Mouse (Mus musculus) intestine, embryonic 14.5 days (tissue): ENCODE data around the gene Rnf10. TPM values are rescaled to one million over a fixed set of nuclear protein-coding genes. Genes with fewer than 3 reads are reported as not detected.
A peak's percentile ranks its signal among the peaks of the same experiment; 100 is the strongest.

ENCODE experiments used
- ATAC-seq: fragments of 200-750 bp; cut with Nextera tagmentation; replicated peaks from 2 replicates; pipeline ENCODE4 v1.8.0; 2017; ENCODE audit warnings: low read depth, moderate number of reproducible peaks, moderate TSS enrichment, moderate library complexity; ENCODE audit not compliant: low FRiP score, low TSS enrichment
- DNase-seq: peaks from one replicate; pipeline ENCODE4 v3.0.0-alpha.2; 2018; ENCODE audit warnings: low spot score
- H3K27ac ChIP-seq: fragments of 300-500 bp; sonication (generic); 2 replicates; pipeline ENCODE4 v1.5.1; 2014; ENCODE audit warnings: low read depth, mild to moderate bottlenecking, control low read depth
- H3K27me3 ChIP-seq: fragments of 300-500 bp; sonication (generic); replicated peaks from 2 replicates; pipeline ENCODE4 v1.6.1; 2014; ENCODE audit warnings: low read length, control low read depth; ENCODE audit not compliant: control insufficient read depth, insufficient read depth
- H3K36me3 ChIP-seq: fragments of 300-500 bp; sonication (generic); 2 replicates; pipeline ENCODE4 v1.6.1; 2014; ENCODE audit warnings: low read length, control low read depth; ENCODE audit not compliant: control insufficient read depth, insufficient read depth
- H3K4me1 ChIP-seq: fragments of 300-500 bp; sonication (generic); replicated peaks from 2 replicates; pipeline ENCODE4 v1.6.1; 2014; ENCODE audit warnings: low read length, control low read depth, mixed read lengths; ENCODE audit not compliant: control insufficient read depth, insufficient read depth
- H3K4me2 ChIP-seq: fragments of 300-500 bp; sonication (generic); 2 replicates; pipeline ENCODE4 v1.6.1; 2014; ENCODE audit warnings: low read length
- H3K4me3 ChIP-seq: fragments of 300-500 bp; sonication (generic); 2 replicates; pipeline ENCODE4 v1.5.1; 2014; ENCODE audit warnings: low read depth, low read length, control low read depth, mixed read lengths
- H3K9ac ChIP-seq: fragments of 300-500 bp; sonication (generic); 2 replicates; pipeline ENCODE4 v1.6.1; 2014; ENCODE audit warnings: mild to moderate bottlenecking, low read length
- H3K9me3 ChIP-seq: fragments of 300-500 bp; sonication (generic); 2 replicates; pipeline ENCODE4 v1.6.1; 2016; ENCODE audit warnings: low read length, control low read depth; ENCODE audit not compliant: control insufficient read depth
- WGBS: fragments of 180-500 bp; shearing (Covaris S2); extraction: QIAGEN DNeasy Blood & Tissue Kit; methylation state at CpG from one replicate; pipeline ENCODE4 v1.1.7; 2014; 5-methylcytosine and 5-hydroxymethylcytosine counted together
- polyA plus RNA-seq: library from polyadenylated mRNA; unstranded; fragments of >200 nt; fragmentation: Nextera tagmentation; extraction: Ambion mirVana; gene quantifications from 2 replicates; pipeline ENCODE4 v1.2.1, GENCODE M21; 2014

Gene Rnf10
- polyA plus RNA-seq, 1 experiment from 2014 or later: 69.6 TPM

- ATAC-seq: no peak
- H3K4me1 ChIP-seq: no peaks in the 10 kb centered on the region
- H3K36me3 ChIP-seq: peaks cover 64% of the 10 kb centered on the region
- no peak overlapping the region for H3K4me3 ChIP-seq
- no peak overlapping the region for H3K4me2 ChIP-seq
- no peak overlapping the region for H3K27ac ChIP-seq
- no peak for DNase-seq
- no peaks in the 10 kb centered on the region for H3K9me3 ChIP-seq
- no peak overlapping the region for H3K9ac ChIP-seq
- 82% methylated on average over 6 of the region's 6 CpGs for WGBS
- no peaks in the 10 kb centered on the region for H3K27me3 ChIP-seq
Observed at GRCm38 (mm10) chr5:115260356-115260755, 12.3 kb downstream of the Rnf10 start.

GRCm38 (mm10) chr5:115256909-115257546 lies 15.7 kb downstream of the Rnf10 start:
- H3K4me1 ChIP-seq: no peaks in the 10 kb centered on the region
- peaks cover 62% of the 10 kb centered on the region for H3K36me3 ChIP-seq
- ATAC-seq: no peak
- no peaks in the 10 kb centered on the region for H3K27me3 ChIP-seq
- no peak overlapping the region for H3K4me3 ChIP-seq
- DNase-seq: no peak
- 83% methylated on average over 10 of the region's 10 CpGs for WGBS
- H3K9ac ChIP-seq: no peak overlapping the region
- H3K9me3 ChIP-seq: no peaks in the 10 kb centered on the region
- no peak overlapping the region for H3K4me2 ChIP-seq
- no peak overlapping the region for H3K27ac ChIP-seq

GRCm38 (mm10) chr5:115255472-115255871 lies 17.2 kb downstream of the Rnf10 start:
- Histone ChIP-seq H3K4me3 (no peak overlapping the region), H3K4me2 (no peak overlapping the region), H3K9me3 (no peaks in the 10 kb centered on the region), H3K36me3 (peaks cover 68% of the 10 kb centered on the region), H3K4me1 (no peaks in the 10 kb centered on the region), H3K27me3 (no peaks in the 10 kb centered on the region), H3K27ac (no peak overlapping the region), H3K9ac (no peak overlapping the region)
- no peak for DNase-seq
- 88% methylated on average over 1 of the region's 1 CpGs for WGBS
- no peak for ATAC-seq

- no peak for ATAC-seq
- Histone ChIP-seq H3K4me3 (no peak overlapping the region), H3K4me1 (peaks cover 9% of the 10 kb centered on the region), H3K27me3 (peaks cover under 1% of the 10 kb centered on the region; the same call in 1 of the 2 replicates), H3K4me2 (no peak overlapping the region), H3K36me3 (peaks cover 56% of the 10 kb centered on the region), H3K9ac (no peak overlapping the region), H3K27ac (no peak overlapping the region), H3K9me3 (no peaks in the 10 kb centered on the region)
- 89% methylated on average over 11 of the region's 11 CpGs for WGBS
- no peak for DNase-seq
Observed at GRCm38 (mm10) chr5:115240191-115240590, 32.5 kb downstream of the Rnf10 start.

GRCm38 (mm10) chr5:115238729-115239195 lies 33.9 kb downstream of the Rnf10 start:
- Histone ChIP-seq H3K4me2 (peak overlapping the region; percentile 83), H3K4me1 (peaks cover 9% of the 10 kb centered on the region), H3K9ac (peak overlapping the region; percentile 74; the same call in 1 of the 2 replicates), H3K27me3 (peaks cover 9% of the 10 kb centered on the region), H3K27ac (no peak overlapping the region), H3K9me3 (no peaks in the 10 kb centered on the region), H3K36me3 (peaks cover 41% of the 10 kb centered on the region), H3K4me3 (peak overlapping the region; percentile 91)
- DNase-seq (peak; percentile 61), ATAC-seq (no peak)
- 7% methylated on average over 11 of the region's 11 CpGs for WGBS

- Histone ChIP-seq H3K4me3 (peak overlapping the region; percentile 91), H3K4me1 (peaks cover 9% of the 10 kb centered on the region), H3K4me2 (peak overlapping the region; percentile 83), H3K9ac (peak overlapping the region; percentile 74), H3K27me3 (peaks cover 9% of the 10 kb centered on the region), H3K9me3 (no peaks in the 10 kb centered on the region), H3K36me3 (peaks cover 35% of the 10 kb centered on the region), H3K27ac (peak overlapping the region; percentile 59; the same call in 1 of the 2 replicates)
- under 1% methylated on average over 88 of the region's 88 CpGs for WGBS
- ATAC-seq: peak; percentile 82
- DNase-seq: peak; percentile 93
Observed at GRCm38 (mm10) chr5:115237803-115238728, 34.6 kb downstream of the Rnf10 start.

GRCm38 (mm10) chr5:115235786-115236263 lies 36.9 kb downstream of the Rnf10 start, which contains the start of gene Pop5:
TSS of gene Pop5 (plus strand) at chr5:115235836.
- Histone ChIP-seq H3K27me3 (peaks cover 15% of the 10 kb centered on the region), H3K27ac (no peak within 1 kb of the TSS), H3K4me3 (peak within 1 kb of the TSS; percentile 56), H3K36me3 (peaks cover 12% of the 10 kb centered on the region), H3K4me2 (peak within 1 kb of the TSS; percentile 70), H3K9me3 (no peaks in the 10 kb centered on the region), H3K4me1 (peaks cover 9% of the 10 kb centered on the region), H3K9ac (peak within 1 kb of the TSS; percentile 34)
- 3% methylated on average over 21 of the region's 21 CpGs for WGBS
- DNase-seq (peak; percentile 98), ATAC-seq (peak; percentile 66)

GRCm38 (mm10) chr5:115235323-115235771 lies 37.4 kb downstream of the Rnf10 start:
- Histone ChIP-seq H3K9me3 (no peaks in the 10 kb centered on the region), H3K27me3 (peaks cover 15% of the 10 kb centered on the region), H3K4me2 (peak overlapping the region; percentile 70), H3K9ac (peak overlapping the region; percentile 34), H3K27ac (no peak overlapping the region), H3K36me3 (peaks cover 7% of the 10 kb centered on the region), H3K4me3 (peak overlapping the region; percentile 56), H3K4me1 (peaks cover 9% of the 10 kb centered on the region)
- ATAC-seq (peak; percentile 43), DNase-seq (no peak)
- under 1% methylated on average over 44 of the region's 45 CpGs for WGBS
